Mouse (Mus musculus) neural tube, embryonic 11.5 days (tissue): ENCODE data around the gene Lrrd1. TPM values are rescaled to one million over a fixed set of nuclear protein-coding genes. Genes with fewer than 3 reads are reported as not detected.
"Not testable (repeated sequence)": the region's sequence is repeated elsewhere in the genome, so short reads cannot be mapped to it uniquely, and the experiment has no call there.

Experiments used
- ATAC-seq: fragments of 200-750 bp; cut with Nextera tagmentation; 2 replicates; pipeline ENCODE4 v1.8.0; 2017; ENCODE audit warnings: moderate number of reproducible peaks, mild to moderate bottlenecking, moderate TSS enrichment, moderate library complexity; ENCODE audit not compliant: insufficient read depth, low FRiP score, low TSS enrichment
- DNase-seq: peaks from one replicate; pipeline ENCODE4 v3.0.0-alpha.2; 2015; ENCODE audit warnings: low spot score
- H3K27ac ChIP-seq: fragments of 300-500 bp; sonication (generic); 2 replicates; pipeline ENCODE4 v1.5.1; 2014; ENCODE audit warnings: low read depth, mild to moderate bottlenecking, low read length
- H3K27me3 ChIP-seq: fragments of 300-500 bp; sonication (generic); 2 replicates; pipeline ENCODE4 v1.6.1; 2014; ENCODE audit warnings: mild to moderate bottlenecking, low read length, mixed read lengths; ENCODE audit not compliant: control insufficient read depth, insufficient read depth
- H3K36me3 ChIP-seq: fragments of 300-500 bp; sonication (generic); 2 replicates; pipeline ENCODE4 v1.6.1; 2014; ENCODE audit warnings: mild to moderate bottlenecking, low read length, moderate library complexity, mixed read lengths; ENCODE audit not compliant: control insufficient read depth, insufficient read depth
- H3K4me1 ChIP-seq: fragments of 300-500 bp; sonication (generic); 2 replicates; pipeline ENCODE4 v1.6.1; 2014; ENCODE audit warnings: low read length, mixed read lengths; ENCODE audit not compliant: control insufficient read depth, insufficient read depth
- H3K4me2 ChIP-seq: fragments of 300-500 bp; sonication (generic); 2 replicates; pipeline ENCODE4 v1.6.1; 2014; ENCODE audit warnings: low read depth, mild to moderate bottlenecking, moderate library complexity
- H3K4me3 ChIP-seq: fragments of 300-500 bp; sonication (generic); 2 replicates; pipeline ENCODE4 v1.5.1; 2014; ENCODE audit warnings: low read depth, low read length
- H3K9ac ChIP-seq: fragments of 300-500 bp; sonication (generic); 2 replicates; pipeline ENCODE4 v1.6.1; 2014; ENCODE audit warnings: mild to moderate bottlenecking, low read length
- H3K9me3 ChIP-seq: fragments of 300-500 bp; sonication (generic); 2 replicates; pipeline ENCODE4 v1.6.1; 2016; ENCODE audit warnings: low read length; ENCODE audit not compliant: control insufficient read depth
- WGBS: fragments of 180-500 bp; shearing (Covaris S2); extraction: QIAGEN DNeasy Blood & Tissue Kit; methylation state at CpG from one replicate; pipeline ENCODE4 v1.1.7; 2014; 5-methylcytosine and 5-hydroxymethylcytosine counted together
- polyA plus RNA-seq: library from polyadenylated mRNA; unstranded; fragments of >200 nt; fragmentation: Nextera tagmentation; extraction: Ambion mirVana; gene quantifications from 2 replicates; pipeline ENCODE4 v1.2.1, GENCODE M21; 2014

The Lrrd1 gene
- 0.20 TPM in 1 of 2 replicates, not detected in the other for polyA plus RNA-seq

- Histone ChIP-seq H3K4me2 (peak within 1 kb of the TSS; percentile 54), H3K36me3 (no peaks in the 10 kb centered on the region), H3K9me3 (no peaks in the 10 kb centered on the region), H3K9ac (peak within 1 kb of the TSS; percentile 50), H3K27ac (no peak within 1 kb of the TSS), H3K4me1 (no peaks in the 10 kb centered on the region), H3K4me3 (peak within 1 kb of the TSS; percentile 31), H3K27me3 (no peaks in the 10 kb centered on the region)
- DNase-seq (peak; percentile 23), ATAC-seq (peak; percentile 31)
- WGBS: 6% methylated on average over 24 of the region's 24 CpGs
Measured at GRCm38 (mm10) chr5:3845026-3845425, at the start of gene Lrrd1. Gene Lrrd1 (plus strand): TSS chr5:3845173.

DNA sequence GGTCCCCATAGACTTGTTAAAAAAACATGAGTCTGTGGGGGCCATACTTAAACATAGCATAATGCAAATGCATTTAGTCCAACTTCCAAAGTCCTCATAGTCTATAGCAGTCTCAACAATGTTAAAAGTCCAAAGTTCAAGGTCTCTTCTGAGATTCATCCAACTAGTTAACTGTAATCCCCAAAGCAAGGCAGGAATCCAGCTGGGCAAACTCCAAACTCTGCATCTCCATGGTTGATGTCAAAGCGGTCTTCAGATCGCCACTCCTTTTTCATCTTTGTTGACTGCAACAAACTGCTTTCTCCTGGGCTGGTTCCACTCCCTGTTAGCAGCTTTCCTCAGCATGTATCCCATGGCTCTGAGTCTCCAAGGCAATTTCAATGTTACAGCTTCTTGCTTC lies 47.9 kb upstream of the Lrrd1 start:
- WGBS: 96% methylated on average over 2 of the region's 2 CpGs
- not testable (repeated sequence) for H3K4me1 ChIP-seq, H3K4me3 ChIP-seq, H3K9ac ChIP-seq, ATAC-seq, H3K27me3 ChIP-seq, H3K4me2 ChIP-seq, H3K9me3 ChIP-seq, DNase-seq, H3K36me3 ChIP-seq, H3K27ac ChIP-seq

DNA sequence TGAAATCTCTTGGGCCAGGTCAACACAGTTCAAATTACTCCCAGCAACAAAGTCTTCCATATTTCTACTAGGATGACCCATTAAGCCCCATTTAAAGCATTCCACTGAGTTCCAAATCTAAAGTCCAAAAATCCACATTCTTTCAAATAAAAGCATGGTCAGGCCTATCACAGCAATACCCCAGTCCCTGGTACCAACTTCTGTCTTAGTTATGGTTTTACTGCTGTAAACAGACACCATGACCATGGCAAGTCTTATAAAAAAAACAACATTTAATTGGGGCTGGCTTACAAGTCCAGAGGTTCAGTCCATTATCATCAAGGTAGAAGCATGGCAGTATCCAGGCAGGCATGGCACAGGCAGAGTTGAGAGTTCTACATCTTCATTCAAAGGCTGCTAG lies 46.3 kb upstream of the Lrrd1 start:
- H3K4me2 ChIP-seq, H3K36me3 ChIP-seq, DNase-seq, ATAC-seq, H3K27me3 ChIP-seq, H3K4me1 ChIP-seq, H3K9me3 ChIP-seq, H3K4me3 ChIP-seq, H3K9ac ChIP-seq, H3K27ac ChIP-seq: not testable (repeated sequence)

DNA sequence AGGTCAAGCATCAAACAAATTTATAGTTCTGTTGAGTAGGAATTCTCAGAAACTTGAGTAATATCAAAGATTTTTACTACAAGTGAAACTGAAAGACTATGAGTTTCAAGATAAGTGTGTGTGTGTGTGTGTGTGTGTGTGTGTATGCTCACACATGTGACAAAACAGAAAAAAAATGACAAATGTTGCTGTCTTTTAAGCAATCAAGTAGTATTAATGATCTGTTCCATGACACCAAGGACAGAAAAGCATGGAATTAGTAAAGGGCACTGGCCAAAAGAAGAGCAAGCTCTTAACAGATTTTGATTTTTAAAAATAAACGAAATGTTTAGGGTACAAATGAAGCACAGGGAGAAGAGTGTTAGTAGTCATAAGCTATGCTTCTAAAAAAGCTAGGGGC lies 44.9 kb upstream of the Lrrd1 start:
- 80% methylated on average over 1 of the region's 1 CpGs for WGBS
- no peaks in the 10 kb centered on the region for H3K9me3 ChIP-seq
- no peak overlapping the region for H3K4me2 ChIP-seq
- no peak overlapping the region for H3K4me3 ChIP-seq
- no peaks in the 10 kb centered on the region for H3K36me3 ChIP-seq
- DNase-seq: no peak
- H3K27ac ChIP-seq: no peak overlapping the region
- H3K4me1 ChIP-seq: peaks cover 6% of the 10 kb centered on the region; the same call in 1 of the 2 replicates
- no peak overlapping the region for H3K9ac ChIP-seq
- H3K27me3 ChIP-seq: no peaks in the 10 kb centered on the region
- no peak for ATAC-seq

DNA sequence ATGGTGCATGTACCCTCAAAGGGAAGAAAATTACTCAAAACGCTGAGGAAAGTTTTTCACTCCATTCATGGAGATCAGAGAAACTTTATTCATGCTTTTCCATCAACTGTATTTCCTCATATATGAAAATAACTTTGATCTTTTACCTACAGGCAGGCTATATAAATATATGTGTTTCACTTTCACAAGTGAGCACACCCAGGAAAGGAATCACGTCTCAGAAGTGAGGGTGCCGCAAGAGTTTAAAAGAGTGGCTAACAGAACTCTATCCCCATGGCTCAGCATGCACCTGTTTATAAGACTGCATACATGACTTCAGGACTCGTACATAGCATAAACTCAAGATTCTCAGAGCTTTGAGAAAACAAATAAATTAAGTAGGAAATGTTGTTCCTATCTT lies 44.1 kb upstream of the Lrrd1 start:
- WGBS: 86% methylated on average over 4 of the region's 4 CpGs
- no peak for ATAC-seq
- no peak overlapping the region for H3K4me2 ChIP-seq

DNA sequence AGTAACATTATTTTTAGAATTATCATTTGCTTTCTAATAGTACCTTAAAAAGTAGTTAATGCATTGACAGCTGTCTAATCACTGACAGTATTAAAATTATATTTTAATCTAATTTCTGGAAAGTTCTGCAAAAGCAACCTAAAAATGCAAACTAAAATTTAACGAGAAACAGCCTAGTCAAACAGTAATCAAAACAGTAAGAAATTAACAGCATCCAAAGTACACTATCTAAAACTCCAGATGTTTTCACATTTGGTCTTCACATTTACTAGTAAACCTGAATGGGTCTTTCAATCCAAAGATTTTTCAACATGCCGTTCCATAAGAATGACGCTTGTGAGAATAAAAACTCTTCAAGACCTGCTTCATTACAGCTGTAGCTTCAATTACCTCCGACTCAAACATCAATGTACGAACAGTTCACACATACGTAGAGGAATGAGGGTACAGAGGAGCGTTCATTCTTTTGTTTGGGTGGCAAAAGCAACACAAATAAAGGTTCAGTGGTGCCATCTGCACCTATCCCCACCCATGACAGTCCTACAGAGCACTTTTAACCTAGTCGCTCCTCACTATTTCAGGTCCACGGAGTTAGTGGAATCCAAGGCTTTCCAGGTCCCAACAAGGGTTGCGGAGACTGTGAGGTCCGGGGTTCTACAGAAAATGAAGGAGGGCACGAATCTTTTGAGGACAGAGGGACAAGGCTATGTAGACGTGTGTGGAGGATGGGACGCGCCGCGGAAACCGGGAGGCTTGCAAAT lies 43.1 kb upstream of the Lrrd1 start:
- peak overlapping the region; percentile 82 for H3K9ac ChIP-seq
- H3K9me3 ChIP-seq: no peaks in the 10 kb centered on the region
- no peaks in the 10 kb centered on the region for H3K27me3 ChIP-seq
- DNase-seq (peak; percentile 60), ATAC-seq (peak; percentile 8)
- peak overlapping the region; percentile 89 for H3K4me2 ChIP-seq
- WGBS: 6% methylated on average over 18 of the region's 18 CpGs
- peaks cover 6% of the 10 kb centered on the region; the same call in 1 of the 2 replicates for H3K4me1 ChIP-seq
- peak overlapping the region; percentile 87 for H3K27ac ChIP-seq
- no peaks in the 10 kb centered on the region for H3K36me3 ChIP-seq
- H3K4me3 ChIP-seq: peak overlapping the region; percentile 89

More for the DNA sequence above, 44.1 kb upstream of the Lrrd1 start:
- Histone ChIP-seq H3K4me1 (peaks cover 6% of the 10 kb centered on the region; the same call in 1 of the 2 replicates), H3K9me3 (no peaks in the 10 kb centered on the region), H3K27ac (no peak overlapping the region), H3K4me3 (no peak overlapping the region), H3K36me3 (no peaks in the 10 kb centered on the region), H3K27me3 (no peaks in the 10 kb centered on the region), H3K9ac (no peak overlapping the region)
- no peak for DNase-seq

- Histone ChIP-seq H3K27me3 (no peaks in the 10 kb centered on the region), H3K4me2 (peak within 1 kb of the TSS; percentile 89), H3K4me1 (peaks cover 6% of the 10 kb centered on the region; the same call in 1 of the 2 replicates), H3K4me3 (peak within 1 kb of the TSS; percentile 89), H3K36me3 (no peaks in the 10 kb centered on the region), H3K9me3 (no peaks in the 10 kb centered on the region), H3K9ac (peak within 1 kb of the TSS; percentile 82), H3K27ac (peak within 1 kb of the TSS; percentile 87)
- ATAC-seq (peak; percentile 95), DNase-seq (peak; percentile 92)
- under 1% methylated on average over 102 of the region's 109 CpGs for WGBS
Measured at GRCm38 (mm10) chr5:3802433-3803291, 42.3 kb upstream of the Lrrd1 start, which contains the start of the genes Ankib1 and Krit1. Gene Ankib1 (minus strand): TSS chr5:3802925. Gene Krit1 (plus strand): TSS chr5:3803184.

DNA sequence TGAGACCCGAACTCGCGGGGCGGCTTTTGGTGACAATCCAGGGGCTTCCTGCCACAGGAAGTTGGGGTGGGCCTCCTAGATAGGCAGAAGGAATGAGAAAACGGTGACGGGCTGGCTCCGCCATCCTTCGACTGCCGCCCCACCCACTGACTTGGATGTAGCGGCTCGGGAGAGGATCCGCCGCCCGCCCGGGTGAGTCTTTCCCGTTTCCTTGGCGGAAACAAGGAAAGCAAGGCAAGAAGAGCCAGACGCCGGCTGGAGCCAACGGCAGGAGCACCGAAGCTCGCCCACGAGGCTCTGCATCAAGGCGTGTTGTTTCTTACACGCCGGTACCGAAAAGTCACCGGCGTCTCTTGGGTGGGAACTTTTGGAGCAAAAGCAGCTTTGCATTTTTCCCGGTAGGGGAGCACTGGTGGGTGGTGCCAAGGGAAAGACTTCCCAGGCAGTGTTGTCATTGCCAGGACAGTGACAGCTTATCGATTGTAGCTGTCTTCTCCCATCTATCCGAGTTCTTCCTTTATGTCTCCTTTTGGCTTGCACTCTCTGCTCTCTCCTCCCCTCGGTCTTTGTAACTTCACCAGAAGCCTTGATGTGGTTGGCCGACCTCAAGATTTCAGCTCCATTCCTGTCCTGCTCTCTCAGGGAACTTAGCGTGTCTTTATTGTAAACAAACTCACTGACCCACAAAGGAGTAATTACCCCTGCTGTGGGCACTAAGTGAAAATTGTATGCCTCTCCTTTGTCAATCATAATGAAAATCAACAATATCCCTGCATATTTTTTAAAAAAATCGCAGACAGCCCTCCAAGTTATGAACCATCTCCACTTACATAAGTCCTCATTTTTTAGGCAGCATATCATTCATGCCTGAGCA lies 41.4 kb upstream of the Lrrd1 start:
- Histone ChIP-seq H3K9me3 (no peaks in the 10 kb centered on the region), H3K27me3 (no peaks in the 10 kb centered on the region), H3K9ac (peak overlapping the region; percentile 82), H3K4me1 (peaks cover 6% of the 10 kb centered on the region; the same call in 1 of the 2 replicates), H3K4me3 (peak overlapping the region; percentile 89), H3K27ac (peak overlapping the region; percentile 87), H3K36me3 (no peaks in the 10 kb centered on the region), H3K4me2 (peak overlapping the region; percentile 89)
- WGBS: under 1% methylated on average over 36 of the region's 36 CpGs
- ATAC-seq (peak; percentile 69), DNase-seq (no peak)
